Mouse (Mus musculus) macrophage (primary cell): ENCODE measurements around the gene Spty2d1. TPM values are rescaled to one million over a fixed set of nuclear protein-coding genes. Genes with fewer than 3 reads are reported as not detected.

Experiments
- H3K27ac ChIP-seq: fragments of 350-480 bp; formaldehyde crosslinking; 2 replicates; pipeline ENCODE4 v1.9.0; 2021
- H3K36me3 ChIP-seq: fragments of 350-480 bp; formaldehyde crosslinking; 2 replicates; pipeline ENCODE4 v1.9.0; 2021; ENCODE audit errors: inconsistent target
- H3K4me3 ChIP-seq: fragments of 350-480 bp; formaldehyde crosslinking; 2 replicates; pipeline ENCODE4 v1.9.0; 2021; ENCODE audit errors: inconsistent target
- H3K79me2 ChIP-seq: fragments of 350-480 bp; formaldehyde crosslinking; 2 replicates; pipeline ENCODE4 v1.9.0; 2021; ENCODE audit errors: inconsistent target
- WGBS: methylation state at CpG from one replicate; pipeline ENCODE4 v1.1.7; 2026; ENCODE audit warnings: inconsistent platforms; ENCODE audit not compliant: missing documents; 5-methylcytosine and 5-hydroxymethylcytosine counted together
- polyA plus RNA-seq: library from polyadenylated mRNA; stranded (reverse); fragments of 250-400 nt; gene quantifications from 3 replicates; pipeline ENCODE4 v1.2.4, GENCODE M21; 2018; ENCODE audit warnings: inconsistent platforms

Spty2d1 gene
- polyA plus RNA-seq, 1 experiment from 2014 or later: 25.5 TPM

DNA sequence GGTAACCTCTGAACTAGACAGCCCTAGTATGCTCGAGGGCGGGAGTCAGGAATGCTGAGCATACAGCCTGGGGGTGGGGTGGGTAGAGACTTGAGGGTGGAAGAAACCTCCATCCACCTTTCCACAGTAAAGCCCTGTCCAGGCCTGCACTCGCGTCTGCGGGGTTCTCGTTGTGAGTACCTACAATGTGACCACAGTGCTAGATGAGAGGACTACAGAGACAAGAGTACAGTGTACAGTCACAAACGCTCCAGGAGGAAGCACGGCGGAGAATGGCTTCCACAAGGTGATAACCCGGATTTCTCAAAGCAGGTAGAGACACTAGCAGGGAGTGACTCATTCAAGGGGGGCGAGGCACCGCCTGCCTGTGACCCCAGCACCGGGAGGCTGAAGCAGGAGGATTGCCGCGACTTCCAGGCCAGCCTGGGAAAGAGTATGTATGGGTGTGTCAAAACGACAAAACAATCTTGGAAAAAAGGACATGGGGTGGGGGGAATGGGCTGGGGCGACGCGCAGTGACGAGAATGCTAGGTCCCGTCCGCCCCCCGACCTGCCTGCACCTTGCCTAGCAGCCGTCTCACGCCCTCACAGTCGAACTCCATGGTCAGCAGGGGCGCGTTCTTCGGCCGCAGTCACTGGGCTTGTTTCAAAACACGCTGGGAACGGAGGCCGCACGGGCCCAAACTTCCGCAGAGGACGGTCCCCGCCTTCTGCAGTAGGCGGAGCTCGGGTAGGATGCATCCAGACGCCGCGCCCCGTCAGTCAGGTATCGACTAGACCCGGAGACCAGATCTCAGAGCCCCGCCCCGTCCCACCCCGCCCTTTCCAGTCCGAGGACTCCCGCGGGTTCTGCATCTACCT lies 50.1 kb downstream of the Spty2d1 start, which contains the start of gene Uevld:
Uevld (minus strand) TSS at position 697 of the 861 bp plus-strand sequence.
- H3K4me3 ChIP-seq: peak within 1 kb of the TSS; percentile 95
- H3K36me3 ChIP-seq: peaks cover 12% of the 10 kb centered on the region; the same call in 1 of the 2 replicates
- WGBS: under 1% methylated on average over 50 of the region's 51 CpGs
- H3K79me2 ChIP-seq: peaks cover 26% of the 10 kb centered on the region; the same call in 1 of the 2 replicates
- H3K27ac ChIP-seq: peak within 1 kb of the TSS; percentile 62

Other genes with a start within 250 kb of the Spty2d1 start
- 16.3 to 29.8 TPM (median 23.7 TPM) in 3 replicates for gene Hps5, start 212.3 kb downstream of the Spty2d1 start, polyA plus RNA-seq
- 41.4 to 101 TPM (median 42.4 TPM) in 3 replicates for gene Gtf2h1, start 212.3 kb downstream of the Spty2d1 start, polyA plus RNA-seq
- gene Ldha, start 166.9 kb downstream of the Spty2d1 start, polyA plus RNA-seq: 352 to 860 TPM (median 417 TPM) in 3 replicates
- gene Ldhc, start 147.2 kb downstream of the Spty2d1 start, polyA plus RNA-seq: not detected in 3 replicates
- gene Tsg101, start 88.4 kb downstream of the Spty2d1 start, polyA plus RNA-seq: 62.8 to 220 TPM (median 81.4 TPM) in 3 replicates
- 6.1 to 6.9 TPM (median 6.4 TPM) in 3 replicates for gene Uevld, start 49.9 kb downstream of the Spty2d1 start, polyA plus RNA-seq
- gene Gm9999, start 24.8 kb downstream of the Spty2d1 start, polyA plus RNA-seq: not detected in 3 replicates
- 125 to 195 TPM (median 135 TPM) in 3 replicates for gene Tmem86a, start 42.2 kb upstream of the Spty2d1 start, polyA plus RNA-seq
- gene Ptpn5, start 125.3 kb upstream of the Spty2d1 start, polyA plus RNA-seq: not detected in 3 replicates
- gene Mrgpra6, start 196.5 kb upstream of the Spty2d1 start, polyA plus RNA-seq: not detected in 3 replicates
- not detected in 3 replicates for gene Mrgpra9, start 244.4 kb upstream of the Spty2d1 start, polyA plus RNA-seq